Mouse (Mus musculus) left cerebral cortex, adult 2 months (tissue): ENCODE measurements around the gene Msh5. TPM values are rescaled to one million over a fixed set of nuclear protein-coding genes. Genes with fewer than 3 reads are reported as not detected.

Source experiments
- DNase-seq, 2 experiments: peaks; one replicate each; pipeline ENCODE4 v3.0.0; 2021 to 2022; ENCODE audit warnings: low spot score in 2 of 2, mixed read lengths in 1 of 2; ENCODE audit errors: extremely low spot score in 1 of 2
- H3K27ac ChIP-seq: fragments of 200-600 bp; 2 replicates; pipeline ENCODE4 v1.8.1; 2022
- H3K4me3 ChIP-seq: fragments of 200-600 bp; 2 replicates; pipeline ENCODE4 v1.8.1; 2022
- CTCF ChIP-seq: fragments of 200-600 bp; IDR thresholded peaks from 2 replicates; pipeline ENCODE4 v1.8.1; 2022; ENCODE audit warnings: antibody characterized with exemption, mild to moderate bottlenecking, moderate library complexity
- intact Hi-C: fragments of 180-260 bp; cut with DNase I; formaldehyde crosslinking; loops from one replicate; pipeline ENCODE4 v1.15.1; 2025
- total RNA-seq, 2 experiments: library from RNA; stranded (reverse); gene quantifications; 2 replicates each; pipeline ENCODE4 v1.2.3; 2021

Gene Msh5
- total RNA-seq, 2 experiments from 2014 or later = 0.27 to 0.56 TPM

DNA sequence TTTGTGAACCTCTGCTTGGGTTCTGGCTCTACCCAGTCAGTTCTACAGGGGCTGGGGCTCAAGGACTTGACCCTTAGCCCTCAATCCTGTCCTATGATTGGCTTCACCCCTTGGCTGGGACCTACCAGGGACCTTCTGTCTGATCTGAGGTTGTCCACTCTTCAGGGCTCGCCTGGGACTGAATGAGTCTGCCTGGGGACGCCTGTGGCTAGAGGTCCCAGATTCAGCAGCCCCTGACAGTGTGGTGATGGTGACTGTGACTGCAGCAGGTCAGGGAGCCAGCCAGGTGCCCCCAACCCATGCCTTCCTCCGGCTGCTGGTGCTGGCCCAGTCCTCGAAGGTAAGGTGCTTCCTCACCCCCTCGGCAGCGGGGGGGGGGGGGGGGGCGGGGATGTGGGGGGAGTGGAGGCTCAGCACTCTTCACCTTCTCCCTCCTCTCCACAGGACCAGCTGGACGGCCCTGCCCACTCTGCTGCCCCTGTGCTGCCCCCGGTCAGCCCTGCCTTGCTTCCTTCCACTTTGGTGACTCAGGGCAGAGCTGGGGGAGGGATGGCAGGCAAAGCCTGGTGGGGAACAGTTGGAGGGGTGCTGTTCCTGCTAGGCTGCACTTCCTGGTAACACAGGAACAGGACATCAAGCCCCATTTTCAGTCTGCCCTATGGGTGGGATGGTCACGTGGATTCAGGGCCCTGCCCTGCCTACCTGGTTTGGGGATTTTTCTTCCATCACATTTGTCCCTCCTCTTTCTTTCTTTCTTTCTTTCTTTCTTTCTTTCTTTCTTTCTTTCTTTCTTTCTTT is 21.7 kb downstream of the Msh5 start:
- TF ChIP-seq CTCF = no peak
- intact Hi-C loops = loop anchor here (10.0 kb wide), 1 partner anchor 210 kb away; the partner anchor contains the start of genes Atp6v1g2 and Nfkbil1
- Histone ChIP-seq H3K27ac (no peak overlapping the region), H3K4me3 (no peak overlapping the region)
- DNase-seq = no peak

DNA sequence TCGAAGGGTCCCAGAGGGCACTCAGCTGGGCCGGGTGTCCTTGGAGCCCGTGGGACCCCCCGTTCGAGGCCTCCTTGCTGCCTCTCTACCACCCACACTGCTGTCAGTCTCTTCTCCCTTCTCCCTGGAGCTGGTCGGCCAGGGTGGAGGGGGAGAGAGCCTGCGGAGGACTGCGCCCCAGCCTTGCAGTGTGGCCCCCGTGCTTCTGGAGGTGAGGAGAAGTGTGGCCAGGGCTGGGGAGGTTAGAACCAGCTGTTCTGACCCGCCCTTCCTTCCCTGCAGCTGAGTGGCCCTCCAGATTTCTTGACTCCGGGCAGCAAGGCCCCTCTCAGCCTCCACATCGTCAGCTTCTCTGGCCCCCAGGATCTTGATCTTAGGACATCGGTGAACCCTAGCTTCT is 22.3 kb downstream of the Msh5 start:
- no peak for TF ChIP-seq CTCF
- no peak overlapping the region for H3K4me3 ChIP-seq
- intact Hi-C loops = loop anchor here (10.0 kb wide), 1 partner anchor 211 kb away; the partner anchor contains the start of genes Atp6v1g2 and Nfkbil1
- no peak for DNase-seq
- no peak overlapping the region for H3K27ac ChIP-seq

- no peak for TF ChIP-seq CTCF
- no peak overlapping the region for H3K4me3 ChIP-seq
- intact Hi-C loops = loop anchor here (10.0 kb wide), 1 partner anchor 211 kb away; the partner anchor contains the start of genes Atp6v1g2 and Nfkbil1
- H3K27ac ChIP-seq = no peak overlapping the region
- no peak for DNase-seq
These were observed 22.8 kb downstream of the Msh5 start for GRCm38 (mm10) chr17:35023756-35024155.

DNA sequence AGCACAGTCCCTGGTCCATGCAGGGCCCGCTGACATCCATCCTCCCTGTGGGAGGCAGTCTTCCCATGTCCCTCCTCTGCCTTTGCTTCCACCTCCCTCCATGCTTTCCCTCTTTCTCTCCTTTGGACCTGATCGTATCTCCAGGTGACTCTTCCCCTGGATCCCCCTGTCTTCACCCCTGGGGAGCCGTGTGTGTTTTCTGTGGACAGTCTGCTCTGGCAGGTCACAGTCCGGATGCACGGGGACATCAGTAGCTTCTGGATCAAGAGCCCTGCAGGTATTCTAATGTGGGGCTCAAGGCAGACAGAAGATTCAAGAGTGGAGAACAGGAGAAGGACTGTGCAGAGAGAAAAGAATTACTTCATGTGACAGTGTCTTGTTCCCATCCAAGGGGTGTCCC is 23.3 kb downstream of the Msh5 start:
- no peak overlapping the region for H3K4me3 ChIP-seq
- intact Hi-C loops = loop anchor here (10.0 kb wide), 1 partner anchor 212 kb away; the partner anchor contains the start of genes Atp6v1g2 and Nfkbil1
- TF ChIP-seq CTCF = no peak
- no peak overlapping the region for H3K27ac ChIP-seq
- no peak for DNase-seq

GRCm38 (mm10) chr17:35022541-35023060 is 23.9 kb downstream of the Msh5 start:
- intact Hi-C loops = loop anchor here (10.0 kb wide), 1 partner anchor 212 kb away; the partner anchor contains the start of genes Atp6v1g2 and Nfkbil1
- no peak for TF ChIP-seq CTCF
- Histone ChIP-seq H3K4me3 (no peak overlapping the region), H3K27ac (no peak overlapping the region)
- no peak for DNase-seq

GRCm38 (mm10) chr17:35021842-35022477 is 24.6 kb downstream of the Msh5 start:
- Histone ChIP-seq H3K4me3 (no peak overlapping the region), H3K27ac (no peak overlapping the region)
- no peak for DNase-seq
- intact Hi-C loops = loop anchor here (1.0 to 10.0 kb wide), 3 partner anchors 37 to 213 kb away; partner anchors contain the start of genes Atp6v1g2, Ddah2 and Nfkbil1
- no peak for TF ChIP-seq CTCF

DNA sequence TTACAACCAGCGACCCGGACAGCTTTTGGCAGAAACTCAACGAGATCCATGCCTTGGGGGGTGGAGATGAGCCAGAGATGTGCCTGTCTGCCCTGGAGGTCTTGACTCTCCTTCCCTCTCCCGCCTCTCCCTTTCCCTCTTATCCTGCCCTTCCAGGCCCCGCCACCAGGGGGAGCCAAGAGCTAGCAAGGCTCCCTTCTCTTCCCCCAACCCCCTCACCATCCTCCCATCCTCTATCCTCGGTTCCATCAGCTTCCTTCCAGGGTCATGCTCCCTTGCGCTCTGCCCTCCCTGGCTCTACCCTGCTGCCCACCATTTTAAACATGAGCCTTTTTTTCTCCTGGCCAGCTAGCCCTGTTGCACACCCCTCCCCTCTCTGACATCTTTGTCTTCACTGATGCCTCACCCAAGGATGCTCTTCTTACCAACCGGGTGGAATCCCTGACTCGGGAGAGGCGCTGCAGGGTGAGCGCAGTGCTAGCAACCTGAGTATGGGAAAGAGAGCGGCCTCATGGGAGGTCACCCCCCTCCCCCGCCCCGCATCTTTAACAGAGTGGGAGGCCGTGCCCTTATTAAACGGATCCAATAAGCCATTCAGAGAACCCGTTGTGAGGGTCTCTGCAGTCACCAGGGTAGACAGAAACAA is 25.3 kb downstream of the Msh5 start:
- Histone ChIP-seq H3K4me3 (no peak overlapping the region; the same call in 1 of the 2 replicates), H3K27ac (no peak overlapping the region)
- DNase-seq = peak; percentile 81 to 87

DNA sequence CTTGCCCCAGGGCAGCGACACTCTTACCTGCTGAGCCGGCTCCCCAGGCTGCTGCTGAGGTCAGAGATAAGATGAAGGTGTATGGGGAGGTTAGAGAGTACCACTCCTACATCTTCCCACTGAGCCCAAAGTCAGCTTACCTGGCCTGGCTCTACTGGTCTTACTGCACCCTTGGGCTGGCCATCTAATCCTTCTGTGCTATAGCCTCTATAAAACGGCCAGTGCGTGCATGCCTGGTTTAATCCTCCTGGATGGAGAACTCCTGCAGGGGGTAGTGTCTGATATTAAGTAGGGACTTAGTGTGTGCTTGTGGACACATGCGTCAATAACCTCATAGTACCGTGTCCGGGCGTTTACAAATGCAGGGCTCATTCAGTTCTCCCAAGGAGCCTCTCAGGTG is 26.0 kb downstream of the Msh5 start:
- Histone ChIP-seq H3K27ac (no peak overlapping the region), H3K4me3 (no peak overlapping the region)
- TF ChIP-seq CTCF = no peak
- DNase-seq = no peak
- intact Hi-C loops = loop anchor here (10.0 kb wide), 1 partner anchor 214 kb away; the partner anchor contains the start of genes Atp6v1g2 and Nfkbil1

More for the DNA sequence above, 25.3 kb downstream of the Msh5 start:
- intact Hi-C loops = loop anchor here (1.0 to 10.0 kb wide), 3 partner anchors 38 to 214 kb away; partner anchors contain the start of genes Atp6v1g2, Ddah2 and Nfkbil1
- peak; percentile 99 for TF ChIP-seq CTCF

DNA sequence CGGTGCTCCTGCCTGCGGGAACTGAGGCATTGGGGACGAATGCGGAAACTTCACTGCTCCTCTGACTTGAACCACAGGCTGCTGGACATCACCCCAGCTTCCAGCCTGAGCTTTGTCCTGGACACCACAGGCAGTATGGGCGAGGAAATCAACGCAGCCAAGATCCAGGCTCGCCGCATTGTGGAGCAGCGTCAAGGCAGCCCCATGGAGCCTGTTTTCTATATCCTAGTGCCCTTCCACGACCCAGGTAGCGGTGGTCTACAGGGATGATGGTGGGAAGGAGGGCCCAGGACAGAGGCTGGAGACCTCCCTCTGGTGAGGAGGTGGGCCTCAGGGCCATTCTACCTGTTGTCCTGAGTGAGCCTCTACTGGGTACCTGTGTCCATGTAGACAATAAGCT is 26.7 kb downstream of the Msh5 start:
- TF ChIP-seq CTCF = no peak
- H3K4me3 ChIP-seq = no peak overlapping the region
- intact Hi-C loops = loop anchor here (10.0 kb wide), 1 partner anchor 215 kb away; the partner anchor contains the start of genes Atp6v1g2 and Nfkbil1
- DNase-seq = no peak
- H3K27ac ChIP-seq = no peak overlapping the region

GRCm38 (mm10) chr17:35018171-35018570 is 28.4 kb downstream of the Msh5 start:
- DNase-seq = no peak
- no peak overlapping the region for H3K4me3 ChIP-seq
- no peak for TF ChIP-seq CTCF
- intact Hi-C loops = no loop called here
- H3K27ac ChIP-seq = no peak overlapping the region

DNA sequence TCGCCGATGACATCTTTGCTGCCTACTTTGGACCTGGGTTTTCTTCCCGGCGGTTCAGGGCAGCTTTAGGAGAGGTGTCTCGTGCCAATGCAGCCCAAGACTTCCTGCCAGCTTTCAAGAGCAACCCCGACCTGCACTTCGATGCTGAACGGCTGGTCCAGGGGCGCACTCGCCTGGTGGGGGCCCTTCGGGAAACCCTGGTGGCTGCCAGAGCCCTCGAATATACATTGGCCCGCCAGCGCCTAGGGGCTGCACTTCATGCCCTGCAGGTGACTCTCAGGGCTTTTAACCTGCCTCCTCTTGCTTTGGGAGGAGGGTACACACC is 28.9 kb downstream of the Msh5 start:
- intact Hi-C loops = no loop called here
- Histone ChIP-seq H3K4me3 (no peak overlapping the region), H3K27ac (no peak overlapping the region)
- DNase-seq = no peak
- no peak for TF ChIP-seq CTCF
